Mouse (Mus musculus) activated CD4-positive, CD25-positive, alpha-beta regulatory T cell, adult 4 months (primary cell): ENCODE measurements around the gene Lrpap1. TPM values are rescaled to one million over a fixed set of nuclear protein-coding genes. Genes with fewer than 3 reads are reported as not detected.

Experiments
- ATAC-seq: one replicate; pipeline ENCODE4 v1.8.0; 2017
- polyA plus RNA-seq, 2 experiments: library from polyadenylated mRNA; unstranded; fragments of 100-300 nt; shearing (Covaris generic); gene quantifications; one replicate each; pipeline ENCODE4 v1.2.1; 2017

Gene Lrpap1
- polyA plus RNA-seq, 2 experiments from 2014 or later: 73.7 to 81.8 TPM

DNA sequence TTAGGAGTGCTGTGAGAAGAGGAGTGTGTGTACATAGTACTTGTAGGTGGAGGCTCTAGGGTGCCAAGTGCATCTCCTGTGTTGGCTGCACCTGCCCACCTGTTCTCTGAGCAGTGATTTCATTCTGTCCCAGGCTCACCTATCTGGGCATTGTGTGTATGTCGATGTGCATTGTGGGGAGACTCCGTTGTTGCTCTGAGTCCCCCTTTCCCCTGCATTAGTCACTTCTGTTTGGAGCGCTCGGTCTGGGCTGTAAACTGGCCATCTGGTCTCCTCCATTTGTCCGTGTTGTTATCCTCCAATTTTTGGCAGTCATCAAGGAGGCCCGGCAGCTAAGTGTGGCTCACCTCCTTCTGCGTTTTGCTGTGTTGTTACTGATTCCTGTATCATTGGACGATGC is 14.5 kb upstream of the Lrpap1 start:
- ATAC-seq: no peak

DNA sequence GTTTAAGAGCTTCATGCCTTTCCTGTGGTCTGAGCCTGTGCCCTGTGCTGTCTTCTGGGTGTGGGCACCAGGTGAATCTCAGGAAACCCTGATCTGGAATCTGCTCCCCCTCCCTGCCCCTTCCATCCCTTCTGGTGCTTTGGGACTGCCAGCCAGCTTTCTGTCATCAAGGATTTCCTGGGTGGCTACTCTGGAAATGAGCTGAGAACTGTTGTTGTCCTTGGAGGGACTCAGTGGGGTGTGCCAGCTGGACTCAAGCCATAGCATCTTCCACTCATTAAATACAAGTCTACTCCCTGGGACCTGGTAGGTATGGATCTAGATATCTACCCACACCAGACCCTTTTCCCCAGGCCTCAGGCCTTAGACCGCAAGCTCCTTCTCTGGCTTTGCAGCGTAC is 12.9 kb upstream of the Lrpap1 start:
- ATAC-seq: no peak

GRCm38 (mm10) chr5:35117633-35118032 is 12.1 kb upstream of the Lrpap1 start:
- ATAC-seq: no peak

GRCm38 (mm10) chr5:35116002-35116401 is 10.4 kb upstream of the Lrpap1 start:
- no peak for ATAC-seq

DNA sequence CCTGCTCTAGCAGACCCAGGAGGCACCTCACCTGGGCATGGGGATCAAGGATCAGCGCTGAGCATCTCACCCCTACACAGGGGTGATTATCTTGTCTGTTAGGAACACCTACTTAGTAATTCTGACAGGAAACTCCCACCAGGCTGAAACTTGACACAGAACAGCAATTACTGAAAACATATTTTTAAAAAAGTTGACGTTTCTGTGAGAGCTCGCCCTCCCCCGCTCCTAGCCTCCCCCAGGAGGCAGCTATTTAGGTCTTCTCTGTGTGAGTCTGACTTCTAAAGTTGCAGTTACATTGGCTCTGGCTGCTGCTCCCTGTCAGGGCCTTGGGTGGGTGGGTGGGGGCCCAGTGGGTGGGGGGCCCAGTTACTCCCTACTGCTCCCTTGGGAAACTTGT is 6.9 kb upstream of the Lrpap1 start:
- ATAC-seq: no peak

DNA sequence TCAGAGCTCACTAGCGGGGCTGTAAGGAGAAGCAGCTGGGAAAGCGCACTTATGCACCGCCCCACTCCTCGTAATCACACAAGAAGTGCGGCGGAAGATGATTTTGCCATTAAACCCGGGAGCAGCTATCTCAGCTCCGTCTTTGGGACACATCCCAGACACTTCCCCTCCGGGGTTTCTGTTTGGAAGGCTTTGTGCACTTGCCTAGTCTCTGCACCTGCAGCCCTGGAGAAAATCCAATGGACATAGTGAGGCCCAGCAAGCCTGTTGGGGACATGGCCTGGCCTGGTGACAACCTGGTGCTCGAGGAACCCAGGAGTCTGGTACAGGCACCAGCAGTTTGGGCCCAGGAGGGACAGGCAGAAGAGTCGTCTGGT is 344 bp upstream of the Lrpap1 start:
- no peak for ATAC-seq

DNA sequence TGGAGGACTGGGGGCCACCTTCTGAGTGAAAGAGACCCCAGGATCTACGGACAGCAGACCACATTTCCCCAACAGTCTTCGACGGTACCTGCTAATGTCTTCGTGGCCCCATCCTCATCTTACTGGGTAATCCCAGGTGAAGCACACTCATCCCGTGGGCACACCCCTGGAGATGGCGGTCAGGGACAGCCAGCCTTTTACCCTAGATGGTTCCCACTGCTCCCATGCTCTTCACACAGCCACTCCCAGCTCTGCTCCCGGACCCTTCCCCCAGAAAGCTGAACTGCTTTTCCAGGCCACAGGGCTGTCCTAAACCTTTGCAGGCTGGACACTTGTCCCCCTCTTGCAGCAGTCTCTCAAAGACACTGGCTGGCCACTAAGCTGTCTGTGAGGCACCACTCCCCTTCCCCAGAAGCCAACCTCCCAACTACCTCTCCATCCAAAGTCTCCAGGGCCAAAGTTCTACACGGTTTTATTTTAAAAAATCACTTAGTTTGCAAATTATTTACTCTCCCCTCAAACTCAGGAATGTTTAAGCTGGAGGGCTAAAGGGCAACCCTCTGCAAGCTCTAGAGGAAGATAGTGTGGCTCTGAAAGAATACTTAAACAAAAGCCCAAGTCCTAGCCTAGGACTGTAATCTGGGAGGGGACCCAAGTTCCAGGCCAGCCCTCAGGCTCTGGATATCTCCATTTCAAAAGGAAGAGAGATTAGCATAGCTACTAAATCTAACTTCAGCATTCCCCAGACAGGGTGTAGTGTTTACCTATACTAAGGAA is 1.2 kb downstream of the Lrpap1 start:
- ATAC-seq: no peak

- no peak for ATAC-seq
These were observed 2.0 kb downstream of the Lrpap1 start for GRCm38 (mm10) chr5:35103528-35103927.

DNA sequence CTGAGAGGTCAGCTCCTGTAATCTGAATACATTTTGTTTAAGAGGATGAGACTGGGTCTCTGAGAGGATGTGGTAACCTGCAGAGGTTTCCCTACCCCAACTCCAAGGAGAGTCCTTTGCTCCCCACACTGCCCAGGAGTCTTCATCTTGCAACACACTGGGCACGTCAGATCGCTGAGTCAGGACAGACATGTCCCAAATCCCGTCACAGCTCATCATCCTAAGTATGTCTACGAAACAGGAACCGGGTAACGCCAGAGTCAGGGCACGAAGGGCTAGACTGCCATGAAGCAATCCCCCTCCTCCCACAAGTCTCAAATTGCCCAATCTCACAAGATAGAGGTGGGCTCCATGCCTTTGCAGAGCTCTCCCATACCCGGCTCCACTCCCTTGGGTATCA is 2.5 kb downstream of the Lrpap1 start:
- ATAC-seq: no peak

- ATAC-seq: no peak
These were observed 13.9 kb downstream of the Lrpap1 start for GRCm38 (mm10) chr5:35091636-35092035.

DNA sequence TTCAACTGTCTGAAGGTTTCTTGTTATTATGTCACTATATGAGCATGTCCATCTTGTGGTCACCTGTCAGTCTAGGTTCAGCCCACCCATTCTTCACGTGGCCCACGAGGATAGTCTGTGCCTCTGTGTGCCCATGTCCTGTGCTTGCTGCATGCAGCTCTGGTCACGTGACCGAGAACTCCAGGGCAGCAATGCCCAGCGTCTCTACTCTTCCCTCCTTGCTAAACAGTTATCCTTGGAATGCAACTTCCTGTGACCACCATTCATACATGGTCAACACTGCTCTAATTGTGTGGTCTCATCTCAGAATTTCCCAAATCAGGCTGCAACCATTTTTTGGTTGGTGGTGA is 16.0 kb downstream of the Lrpap1 start:
- no peak for ATAC-seq

DNA sequence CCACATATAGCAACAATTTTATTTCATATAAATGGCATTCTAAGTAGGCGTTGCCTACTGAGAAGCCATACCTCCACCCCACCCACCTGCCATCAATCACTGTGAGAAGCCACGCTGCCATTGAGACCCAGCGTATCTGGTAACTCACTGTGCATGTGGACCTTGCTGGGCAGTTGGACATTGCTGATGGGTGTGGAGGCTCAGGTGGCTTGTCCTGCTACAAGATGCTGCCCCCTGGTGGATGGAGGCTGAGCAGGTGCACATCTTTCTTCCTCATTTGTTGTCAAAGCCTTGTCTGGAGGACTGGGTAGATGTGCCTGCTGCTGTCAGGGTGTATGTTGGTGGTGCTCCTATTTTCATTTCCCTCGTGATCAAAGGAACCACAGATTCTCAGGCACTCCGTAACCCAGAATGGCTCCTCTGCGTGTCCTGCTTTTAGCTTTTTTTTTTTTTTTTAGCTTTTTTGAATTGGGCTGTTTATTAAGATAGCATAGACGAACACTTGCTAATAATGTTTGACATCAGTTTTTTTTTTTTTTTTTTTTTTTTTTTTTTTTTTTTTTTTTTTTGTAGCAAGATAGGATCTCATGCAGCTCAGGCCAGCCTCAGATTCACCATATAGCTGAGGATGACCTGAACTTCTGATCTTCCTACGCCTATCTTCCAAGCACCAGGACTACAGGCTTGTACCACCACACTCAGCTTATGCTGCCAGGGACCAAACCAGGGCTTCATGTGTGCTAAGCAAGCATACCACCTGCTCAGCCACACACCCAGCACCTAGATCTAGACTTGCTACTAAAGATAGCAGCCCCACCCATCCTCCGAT is 16.6 kb downstream of the Lrpap1 start:
- no peak for ATAC-seq

- no peak for ATAC-seq
These were observed 20.7 kb downstream of the Lrpap1 start for GRCm38 (mm10) chr5:35084913-35085312.

GRCm38 (mm10) chr5:35079101-35079500 is 26.5 kb downstream of the Lrpap1 start:
- ATAC-seq: no peak

- no peak for ATAC-seq
These were observed 29.2 kb downstream of the Lrpap1 start for GRCm38 (mm10) chr5:35076369-35076768.

DNA sequence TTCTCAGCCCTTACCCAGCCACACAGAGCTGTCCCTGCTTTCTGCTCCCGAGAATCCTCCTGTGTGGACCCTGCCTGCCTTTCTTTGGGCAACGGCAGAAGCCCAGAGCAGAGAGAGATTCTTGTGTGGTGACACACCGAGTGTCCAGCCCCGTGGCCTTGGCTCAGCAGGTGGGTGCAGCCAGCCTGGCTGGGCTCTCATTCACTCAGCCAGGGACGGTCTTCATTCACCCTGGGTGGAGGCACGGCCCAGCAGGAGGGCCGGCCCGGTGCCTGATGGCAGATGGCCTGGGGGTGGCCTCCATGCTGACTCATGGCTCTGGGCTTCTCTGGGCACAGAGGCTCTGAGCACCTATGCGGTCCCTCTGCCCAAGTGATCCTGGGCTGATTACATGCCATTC is 31.6 kb downstream of the Lrpap1 start:
- ATAC-seq: no peak

DNA sequence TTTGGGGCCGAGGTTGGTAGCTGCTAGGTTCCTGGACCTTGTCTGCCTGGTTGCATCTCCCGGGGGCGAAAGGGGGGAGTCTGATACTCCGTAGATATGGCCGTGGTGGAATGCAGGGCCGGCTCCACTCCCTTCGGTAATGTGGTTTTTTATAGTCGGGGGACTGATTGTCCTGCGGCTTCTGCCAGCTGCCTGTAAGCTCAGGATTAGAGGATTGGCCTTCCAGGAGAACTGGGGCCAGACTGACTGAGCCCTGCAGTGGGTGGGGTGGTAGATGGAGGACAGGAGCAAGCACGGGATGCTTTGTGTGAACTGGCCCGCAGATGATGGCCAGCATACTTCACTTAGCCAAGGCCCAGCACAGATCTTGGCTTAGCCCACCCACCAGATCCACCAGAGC is 32.3 kb downstream of the Lrpap1 start:
- ATAC-seq: no peak

DNA sequence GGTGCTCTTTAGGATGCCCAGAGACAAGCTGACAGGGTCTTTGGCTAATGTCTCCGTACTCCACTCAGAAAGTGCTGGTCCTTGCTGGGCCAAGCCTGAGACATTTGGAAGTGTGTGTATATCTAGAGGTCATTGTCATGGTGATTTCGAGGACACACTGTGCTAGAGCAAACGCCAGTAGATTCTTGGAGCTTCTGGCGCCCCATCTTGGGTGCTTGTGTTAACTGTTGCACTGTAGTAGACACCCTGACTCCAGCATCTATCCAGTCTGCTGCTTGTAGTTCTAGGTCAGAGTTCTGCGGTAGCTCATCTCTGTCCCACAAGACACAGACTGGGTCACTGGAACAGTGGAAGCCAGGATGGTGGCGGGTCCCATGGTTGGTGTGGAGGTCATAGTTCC is 33.7 kb downstream of the Lrpap1 start:
- ATAC-seq: no peak

- no peak for ATAC-seq
These were observed 34.6 kb downstream of the Lrpap1 start for GRCm38 (mm10) chr5:35070953-35071352.

DNA sequence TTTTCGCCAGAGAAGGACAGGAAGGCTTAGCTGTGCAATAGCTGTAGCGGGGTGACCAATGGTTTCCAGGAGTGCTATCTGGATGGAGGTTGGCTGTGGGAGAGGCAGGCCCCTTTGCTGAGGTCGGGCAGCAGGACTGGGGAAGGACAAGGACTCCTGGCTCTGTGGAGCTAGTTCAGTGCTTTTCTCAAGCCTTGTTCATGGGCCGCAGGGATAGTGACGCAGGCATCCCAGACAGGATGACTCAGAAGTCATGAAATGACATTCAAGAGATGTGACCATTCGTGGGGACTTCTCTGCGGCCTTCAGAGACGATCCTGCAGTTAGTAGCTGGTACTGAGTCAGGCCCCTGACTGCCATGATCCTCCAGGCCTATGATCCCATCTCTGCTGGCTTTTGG is 35.3 kb downstream of the Lrpap1 start:
- ATAC-seq: no peak

DNA sequence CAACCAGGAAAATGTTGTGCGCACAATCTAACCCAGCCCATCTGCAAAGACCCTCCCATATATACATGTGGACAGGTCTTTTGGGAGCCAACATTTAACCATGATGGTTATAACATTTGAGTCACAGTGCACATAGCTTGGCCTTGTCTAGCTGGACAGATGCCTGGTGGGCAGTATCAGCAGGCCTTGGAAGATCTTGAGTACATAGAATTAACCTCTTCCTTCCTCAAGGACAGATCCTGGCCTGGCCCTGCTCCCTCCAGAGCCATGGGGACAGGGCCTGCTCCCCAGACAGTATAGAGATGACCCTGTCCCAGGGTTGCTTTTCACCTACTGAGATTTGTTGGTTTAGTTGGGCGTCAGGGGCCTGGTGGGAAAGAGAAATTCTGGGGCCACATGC is 35.7 kb downstream of the Lrpap1 start:
- no peak for ATAC-seq

DNA sequence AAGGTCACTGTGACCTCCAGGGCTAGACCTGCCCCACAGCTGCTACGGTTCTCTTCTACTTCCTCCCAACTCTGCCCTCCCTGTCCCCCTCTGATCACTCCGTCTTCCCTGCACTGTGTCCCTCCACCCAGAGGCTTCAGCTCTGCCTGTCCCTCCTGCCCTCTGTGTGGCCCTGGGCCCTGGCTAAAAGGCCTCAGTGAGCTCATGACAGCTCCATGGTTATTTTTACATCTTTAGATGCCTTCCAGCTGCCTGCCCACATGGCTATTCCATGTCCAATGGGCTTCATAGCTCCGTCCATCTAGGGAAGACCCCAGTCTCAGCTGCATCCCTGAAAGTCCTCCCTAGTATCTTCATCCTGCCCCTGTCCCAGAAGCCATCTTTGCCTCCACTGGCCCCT is 45.5 kb downstream of the Lrpap1 start:
- no peak for ATAC-seq

GRCm38 (mm10) chr5:35058216-35058615 is 47.4 kb downstream of the Lrpap1 start:
- no peak for ATAC-seq

DNA sequence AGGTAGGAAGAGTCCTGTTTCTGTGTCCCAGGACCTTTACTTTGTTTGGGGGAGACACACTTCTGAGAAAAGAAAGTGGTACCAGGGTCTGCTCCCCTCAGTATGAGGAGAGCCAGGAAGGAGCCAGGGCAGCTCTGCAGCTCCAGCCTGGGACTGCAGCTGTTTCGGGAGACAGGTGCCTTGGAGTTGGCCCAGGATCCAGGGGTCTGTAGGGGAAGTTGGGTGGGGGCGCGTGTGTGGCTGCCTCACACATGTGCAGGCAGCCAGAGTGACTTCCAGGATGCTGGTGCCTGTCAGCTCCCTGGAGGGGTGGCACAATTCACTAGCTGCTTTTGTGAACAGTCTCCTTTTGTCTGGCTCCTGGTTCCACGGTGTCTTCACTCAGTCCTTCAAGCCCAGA is 48.0 kb downstream of the Lrpap1 start:
- ATAC-seq: no peak
